Mouse (Mus musculus) kidney, adult 2 months (tissue): ENCODE data around the gene Klhdc3. TPM values are rescaled to one million over a fixed set of nuclear protein-coding genes. Genes with fewer than 3 reads are reported as not detected.

Experiments used
- DNase-seq: peaks from one replicate; pipeline ENCODE4 v3.0.0; 2021
- H3K27ac ChIP-seq: fragments of 200-500 bp; 2 replicates; pipeline ENCODE4 v1.5.1; 2012; ENCODE audit warnings: low read depth, low read length, control low read depth, inconsistent platforms; ENCODE audit not compliant: insufficient read depth
- H3K27me3 ChIP-seq: fragments of 200-500 bp; replicated peaks from 2 replicates; pipeline ENCODE4 v1.6.1; 2012; ENCODE audit warnings: mild to moderate bottlenecking, moderate library complexity, low read length, inconsistent platforms; ENCODE audit not compliant: control insufficient read depth, insufficient read depth
- H3K36me3 ChIP-seq: fragments of 200-500 bp; 2 replicates; pipeline ENCODE4 v1.6.1; 2012; ENCODE audit warnings: mild to moderate bottlenecking, moderate library complexity, low read length, inconsistent platforms; ENCODE audit not compliant: control insufficient read depth, insufficient read depth
- H3K4me1 ChIP-seq: fragments of 200-500 bp; 2 replicates; pipeline ENCODE4 v1.6.1; 2011; ENCODE audit warnings: low read length; ENCODE audit not compliant: control insufficient read depth, insufficient read depth
- H3K4me3 ChIP-seq: fragments of 200-500 bp; 2 replicates; pipeline ENCODE4 v1.5.1; 2011; ENCODE audit warnings: mild to moderate bottlenecking, low read depth, low read length, control low read depth; ENCODE audit not compliant: insufficient read depth
- CTCF ChIP-seq: fragments of 200-500 bp; conservative IDR thresholded peaks from 2 replicates; pipeline ENCODE4 v1.5.1; 2011; ENCODE audit warnings: low read depth, mild to moderate bottlenecking, control low read depth, low read length, moderate library complexity, mixed read lengths; ENCODE audit not compliant: insufficient read depth, insufficient read length
- POLR2A ChIP-seq: fragments of 200-500 bp; IDR thresholded peaks from one replicate; pipeline ENCODE4 v1.6.1; 2011; ENCODE audit warnings: low read depth, low read length, control low read depth
- WGBS: fragments of 180-500 bp; shearing (Covaris S2); methylation state at CpG from one replicate; pipeline ENCODE4 v1.1.7; 2018; 5-methylcytosine and 5-hydroxymethylcytosine counted together
- polyA plus RNA-seq: library from polyadenylated mRNA; depleted of rRNA; stranded (reverse); fragments of >200 nt; gene quantifications from 2 replicates; pipeline ENCODE4 v1.2.3, GENCODE M21; 2012

The Klhdc3 gene
- polyA plus RNA-seq, 1 experiment, result 88.6 TPM

GRCm38 (mm10) chr17:46725273-46725672 lies 44.6 kb upstream of the Klhdc3 start:
- TF ChIP-seq POLR2A (no peak), CTCF (peak; percentile 55)
- Histone ChIP-seq H3K27ac (no peak overlapping the region), H3K36me3 (peaks cover 2% of the 10 kb centered on the region; the same call in 1 of the 2 replicates), H3K4me1 (peaks cover 7% of the 10 kb centered on the region; the same call in 1 of the 2 replicates), H3K27me3 (no peaks in the 10 kb centered on the region), H3K4me3 (no peak overlapping the region)
- DNase-seq, result no peak
- 71% methylated on average over 9 of the region's 9 CpGs for WGBS

- H3K4me1 ChIP-seq, result peaks cover 7% of the 10 kb centered on the region; the same call in 1 of the 2 replicates
- TF ChIP-seq POLR2A (no peak), CTCF (no peak)
Observed at GRCm38 (mm10) chr17:46724477-46725084, 43.9 kb upstream of the Klhdc3 start.

GRCm38 (mm10) chr17:46721077-46721476 lies 40.4 kb upstream of the Klhdc3 start:
- TF ChIP-seq POLR2A (no peak), CTCF (no peak)
- 90% methylated on average over 7 of the region's 7 CpGs for WGBS
- no peak for DNase-seq
- Histone ChIP-seq H3K4me3 (no peak overlapping the region), H3K4me1 (no peaks in the 10 kb centered on the region), H3K36me3 (peaks cover 2% of the 10 kb centered on the region; the same call in 1 of the 2 replicates), H3K27me3 (no peaks in the 10 kb centered on the region), H3K27ac (no peak overlapping the region)

More at GRCm38 (mm10) chr17:46724477-46725084, 43.9 kb upstream of the Klhdc3 start:
- no peak for DNase-seq
- no peaks in the 10 kb centered on the region for H3K27me3 ChIP-seq
- WGBS, result 80% methylated on average over 20 of the region's 20 CpGs
- H3K27ac ChIP-seq, result no peak overlapping the region
- H3K36me3 ChIP-seq, result peaks cover 2% of the 10 kb centered on the region; the same call in 1 of the 2 replicates
- H3K4me3 ChIP-seq, result no peak overlapping the region

- no peak overlapping the region for H3K27ac ChIP-seq
- peaks cover 5% of the 10 kb centered on the region; the same call in 1 of the 2 replicates for H3K4me1 ChIP-seq
- TF ChIP-seq CTCF, result no peak
- no peak for TF ChIP-seq POLR2A
- H3K4me3 ChIP-seq, result no peak overlapping the region
- H3K36me3 ChIP-seq, result no peaks in the 10 kb centered on the region
- H3K27me3 ChIP-seq, result no peaks in the 10 kb centered on the region
- 90% methylated on average over 11 of the region's 11 CpGs for WGBS
- peak; percentile 28 for DNase-seq
Observed at GRCm38 (mm10) chr17:46714756-46715481, 34.2 kb upstream of the Klhdc3 start.

- WGBS, result 80% methylated on average over 9 of the region's 9 CpGs
- Histone ChIP-seq H3K27me3 (no peaks in the 10 kb centered on the region), H3K27ac (no peak overlapping the region), H3K4me1 (peaks cover 5% of the 10 kb centered on the region; the same call in 1 of the 2 replicates), H3K4me3 (no peak overlapping the region), H3K36me3 (no peaks in the 10 kb centered on the region)
- DNase-seq, result no peak
- TF ChIP-seq CTCF (no peak), POLR2A (no peak)
Observed at GRCm38 (mm10) chr17:46713849-46714248, 33.1 kb upstream of the Klhdc3 start.

- H3K27me3 ChIP-seq, result no peaks in the 10 kb centered on the region
- H3K36me3 ChIP-seq, result no peaks in the 10 kb centered on the region
- 46% methylated on average over 7 of the region's 7 CpGs for WGBS
- peaks cover 5% of the 10 kb centered on the region; the same call in 1 of the 2 replicates for H3K4me1 ChIP-seq
- DNase-seq, result no peak
- peak overlapping the region; percentile 82; the same call in 1 of the 2 replicates for H3K4me3 ChIP-seq
- TF ChIP-seq POLR2A (no peak), CTCF (no peak)
- no peak overlapping the region for H3K27ac ChIP-seq
Observed at GRCm38 (mm10) chr17:46712442-46712841, 31.7 kb upstream of the Klhdc3 start.

- peak overlapping the region; percentile 82 for H3K4me3 ChIP-seq
- H3K27me3 ChIP-seq, result no peaks in the 10 kb centered on the region
- under 1% methylated on average over 76 of the region's 76 CpGs for WGBS
- peaks cover 5% of the 10 kb centered on the region; the same call in 1 of the 2 replicates for H3K4me1 ChIP-seq
- no peaks in the 10 kb centered on the region for H3K36me3 ChIP-seq
- TF ChIP-seq POLR2A (no peak), CTCF (no peak)
- peak overlapping the region; percentile 17; the same call in 1 of the 2 replicates for H3K27ac ChIP-seq
- peak; percentile 67 for DNase-seq
Observed at GRCm38 (mm10) chr17:46711612-46712271, 31.0 kb upstream of the Klhdc3 start.
